Mouse (Mus musculus) midbrain, embryonic 11.5 days (tissue): ENCODE data around the gene Tmc5. TPM values are rescaled to one million over a fixed set of nuclear protein-coding genes. Genes with fewer than 3 reads are reported as not detected.

Experiments
- ATAC-seq: fragments of 200-750 bp; cut with Nextera tagmentation; 2 replicates; pipeline ENCODE4 v1.8.0; 2017; ENCODE audit warnings: moderate TSS enrichment, moderate library complexity; ENCODE audit not compliant: low FRiP score
- DNase-seq: peaks from one replicate; pipeline ENCODE4 v3.0.0; 2015; ENCODE audit warnings: low spot score; ENCODE audit errors: missing footprints
- H3K27ac ChIP-seq: fragments of 300-500 bp; sonication (generic); 2 replicates; pipeline ENCODE4 v1.5.1; 2014; ENCODE audit warnings: low read depth, low read length
- H3K27me3 ChIP-seq: fragments of 300-500 bp; sonication (generic); 2 replicates; pipeline ENCODE4 v1.6.1; 2014; ENCODE audit warnings: mild to moderate bottlenecking, low read length, moderate library complexity, mixed read lengths; ENCODE audit not compliant: control insufficient read depth, insufficient read depth
- H3K36me3 ChIP-seq: fragments of 300-500 bp; sonication (generic); 2 replicates; pipeline ENCODE4 v1.6.1; 2014; ENCODE audit warnings: mild to moderate bottlenecking, low read length, moderate library complexity, mixed read lengths; ENCODE audit not compliant: control insufficient read depth, insufficient read depth
- H3K4me1 ChIP-seq: fragments of 300-500 bp; sonication (generic); 2 replicates; pipeline ENCODE4 v1.6.1; 2014; ENCODE audit warnings: low read length; ENCODE audit not compliant: control insufficient read depth, insufficient read depth
- H3K4me2 ChIP-seq: fragments of 300-500 bp; sonication (generic); 2 replicates; pipeline ENCODE4 v1.6.1; 2014; ENCODE audit warnings: mild to moderate bottlenecking, moderate library complexity
- H3K4me3 ChIP-seq: fragments of 300-500 bp; sonication (generic); 2 replicates; pipeline ENCODE4 v1.5.1; 2014; ENCODE audit warnings: low read depth, low read length
- H3K9ac ChIP-seq: fragments of 300-500 bp; sonication (generic); 2 replicates; pipeline ENCODE4 v1.6.1; 2014; ENCODE audit warnings: low read length
- H3K9me3 ChIP-seq: fragments of 300-500 bp; sonication (generic); 2 replicates; pipeline ENCODE4 v1.6.1; 2016; ENCODE audit warnings: low read length; ENCODE audit not compliant: control insufficient read depth
- WGBS: fragments of 180-500 bp; shearing (Covaris S2); extraction: QIAGEN DNeasy Blood & Tissue Kit; methylation state at CpG from one replicate; pipeline ENCODE4 v1.1.7; 2014; 5-methylcytosine and 5-hydroxymethylcytosine counted together
- polyA plus RNA-seq: library from polyadenylated mRNA; unstranded; fragments of >200 nt; fragmentation: Nextera tagmentation; extraction: Ambion mirVana; gene quantifications from 2 replicates; pipeline ENCODE4 v1.2.1, GENCODE M21; 2014

The Tmc5 gene
- 0.14 and 0.19 TPM in 2 replicates for polyA plus RNA-seq

- H3K9ac ChIP-seq, result peak within 1 kb of the TSS; percentile 54
- H3K4me1 ChIP-seq, result peaks cover 24% of the 10 kb centered on the region
- peaks cover 6% of the 10 kb centered on the region; the same call in 1 of the 2 replicates for H3K27me3 ChIP-seq
- peak within 1 kb of the TSS; percentile 29 for H3K4me3 ChIP-seq
- no peak within 1 kb of the TSS for H3K27ac ChIP-seq
- peak within 1 kb of the TSS; percentile 57 for H3K4me2 ChIP-seq
- no peaks in the 10 kb centered on the region for H3K9me3 ChIP-seq
- H3K36me3 ChIP-seq, result no peaks in the 10 kb centered on the region
- DNase-seq (peak; percentile 88), ATAC-seq (no peak)
- WGBS, result 3% methylated on average over 21 of the region's 23 CpGs
Measured at GRCm38 (mm10) chr7:118597201-118597600, at the start of gene Tmc5. Gene Tmc5, plus strand, starts transcription at chr7:118597297.

GRCm38 (mm10) chr7:118547451-118547850 lies 49.6 kb upstream of the Tmc5 start:
- peaks cover 3% of the 10 kb centered on the region; the same call in 1 of the 2 replicates for H3K36me3 ChIP-seq
- 77% methylated on average over 10 of the region's 10 CpGs for WGBS

DNA sequence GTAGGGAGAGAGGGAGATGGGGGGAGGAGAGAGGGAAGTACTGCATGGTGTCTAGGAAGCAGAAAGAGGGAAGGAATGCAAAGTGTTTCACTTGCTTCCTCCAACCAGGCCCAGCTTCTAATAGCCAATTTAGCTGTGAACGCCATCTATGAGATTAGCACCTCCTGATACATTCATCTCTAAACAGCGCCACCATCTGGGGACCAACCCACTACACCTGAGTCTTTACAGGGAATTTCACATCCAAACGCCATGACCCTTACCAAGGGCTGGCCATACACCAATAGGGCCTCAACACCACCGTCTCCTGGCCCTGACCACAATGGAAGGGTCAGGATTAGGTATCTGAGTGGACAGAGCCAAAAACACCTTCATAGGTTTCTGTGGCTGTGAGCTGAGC lies 43.2 kb upstream of the Tmc5 start:
- no peaks in the 10 kb centered on the region for H3K27me3 ChIP-seq
- H3K9me3 ChIP-seq, result no peaks in the 10 kb centered on the region
- H3K36me3 ChIP-seq, result peaks cover 3% of the 10 kb centered on the region; the same call in 1 of the 2 replicates
- H3K4me2 ChIP-seq, result no peak overlapping the region
- 58% methylated on average over 4 of the region's 4 CpGs for WGBS
- ATAC-seq (no peak), DNase-seq (no peak)
- no peak overlapping the region for H3K9ac ChIP-seq
- no peak overlapping the region for H3K4me3 ChIP-seq
- H3K27ac ChIP-seq, result no peak overlapping the region
- H3K4me1 ChIP-seq, result no peaks in the 10 kb centered on the region

More at GRCm38 (mm10) chr7:118547451-118547850, 49.6 kb upstream of the Tmc5 start:
- Histone ChIP-seq H3K9me3 (no peaks in the 10 kb centered on the region), H3K9ac (no peak overlapping the region), H3K4me3 (no peak overlapping the region), H3K4me1 (no peaks in the 10 kb centered on the region), H3K27me3 (no peaks in the 10 kb centered on the region), H3K4me2 (no peak overlapping the region), H3K27ac (no peak overlapping the region)
- DNase-seq (no peak), ATAC-seq (no peak)

- Histone ChIP-seq H3K4me1 (no peaks in the 10 kb centered on the region), H3K9ac (no peak overlapping the region), H3K4me2 (no peak overlapping the region), H3K27me3 (no peaks in the 10 kb centered on the region), H3K4me3 (no peak overlapping the region), H3K27ac (no peak overlapping the region), H3K36me3 (peaks cover 3% of the 10 kb centered on the region; the same call in 1 of the 2 replicates), H3K9me3 (no peaks in the 10 kb centered on the region)
- ATAC-seq (no peak), DNase-seq (no peak)
- WGBS, result 86% methylated on average over 2 of the region's 2 CpGs
Measured at GRCm38 (mm10) chr7:118554290-118554689, 42.8 kb upstream of the Tmc5 start.

DNA sequence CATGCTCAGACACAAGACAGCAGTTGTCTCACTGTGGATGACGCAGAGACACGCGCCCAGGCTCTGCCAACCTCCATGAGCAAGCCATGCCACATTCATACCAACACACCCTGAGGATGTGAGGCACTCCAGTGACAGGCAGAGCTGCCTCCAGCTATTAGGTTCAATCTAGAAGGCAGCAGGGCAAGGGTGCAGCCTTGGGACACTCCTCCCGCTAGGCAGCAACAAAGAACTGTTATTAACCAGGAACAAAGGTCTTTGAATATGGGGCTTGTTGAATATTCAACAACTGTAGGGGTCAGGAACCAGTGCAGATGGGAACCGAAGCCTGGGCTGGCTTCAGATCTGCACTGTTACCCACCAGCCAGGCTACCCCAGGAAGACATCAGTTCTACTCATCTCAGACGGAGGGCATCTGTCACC lies 28.0 kb upstream of the Tmc5 start:
- no peak for DNase-seq
- H3K9me3 ChIP-seq, result no peaks in the 10 kb centered on the region
- peaks cover 5% of the 10 kb centered on the region; the same call in 1 of the 2 replicates for H3K4me1 ChIP-seq
- WGBS, result 67% methylated on average over 6 of the region's 6 CpGs
- no peak overlapping the region for H3K4me3 ChIP-seq
- peak; percentile 62 for ATAC-seq
- no peaks in the 10 kb centered on the region for H3K27me3 ChIP-seq
- no peak overlapping the region for H3K4me2 ChIP-seq
- H3K27ac ChIP-seq, result no peak overlapping the region
- H3K36me3 ChIP-seq, result no peaks in the 10 kb centered on the region
- no peak overlapping the region for H3K9ac ChIP-seq

GRCm38 (mm10) chr7:118571350-118571749 lies 25.7 kb upstream of the Tmc5 start:
- no peak overlapping the region for H3K4me3 ChIP-seq
- no peaks in the 10 kb centered on the region for H3K27me3 ChIP-seq
- DNase-seq (no peak), ATAC-seq (no peak)
- no peak overlapping the region for H3K4me2 ChIP-seq
- no peak overlapping the region for H3K9ac ChIP-seq
- H3K36me3 ChIP-seq, result no peaks in the 10 kb centered on the region
- H3K4me1 ChIP-seq, result peaks cover 5% of the 10 kb centered on the region; the same call in 1 of the 2 replicates
- H3K27ac ChIP-seq, result no peak overlapping the region
- 55% methylated on average over 5 of the region's 5 CpGs for WGBS
- no peaks in the 10 kb centered on the region for H3K9me3 ChIP-seq

DNA sequence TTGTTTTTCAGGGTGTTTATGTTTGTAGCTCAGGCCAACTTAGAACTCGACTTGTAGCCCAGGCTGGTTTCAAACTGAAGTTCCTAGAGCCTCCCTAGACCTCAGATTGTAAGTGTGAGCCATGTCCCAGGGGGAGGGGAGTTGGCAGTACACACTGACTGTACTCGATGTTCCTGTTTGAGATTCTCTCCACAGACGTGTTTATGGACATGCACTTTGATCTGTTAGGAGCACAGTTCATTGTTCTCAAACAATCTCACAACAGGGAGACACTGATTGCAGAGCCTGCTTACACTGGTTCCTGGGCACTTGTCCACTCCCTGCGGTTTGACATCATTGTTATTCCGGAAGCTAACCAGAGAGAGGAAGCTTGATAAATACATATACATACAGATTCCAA lies 25.1 kb upstream of the Tmc5 start:
- Histone ChIP-seq H3K4me2 (no peak overlapping the region), H3K36me3 (no peaks in the 10 kb centered on the region), H3K9ac (no peak overlapping the region), H3K9me3 (no peaks in the 10 kb centered on the region), H3K27me3 (no peaks in the 10 kb centered on the region), H3K27ac (no peak overlapping the region), H3K4me1 (peaks cover 5% of the 10 kb centered on the region; the same call in 1 of the 2 replicates), H3K4me3 (no peak overlapping the region)
- ATAC-seq (no peak), DNase-seq (no peak)
- WGBS, result 63% methylated on average over 5 of the region's 5 CpGs

GRCm38 (mm10) chr7:118578269-118578668 lies 18.8 kb upstream of the Tmc5 start:
- H3K9ac ChIP-seq, result no peak overlapping the region
- no peak for DNase-seq
- H3K36me3 ChIP-seq, result no peaks in the 10 kb centered on the region
- H3K4me1 ChIP-seq, result no peaks in the 10 kb centered on the region
- WGBS, result 67% methylated on average over 3 of the region's 3 CpGs
- no peak overlapping the region; the same call in 1 of the 2 replicates for H3K27ac ChIP-seq
- H3K9me3 ChIP-seq, result no peaks in the 10 kb centered on the region
- H3K4me2 ChIP-seq, result no peak overlapping the region
- no peak overlapping the region for H3K4me3 ChIP-seq
- H3K27me3 ChIP-seq, result no peaks in the 10 kb centered on the region
- no peak for ATAC-seq

DNA sequence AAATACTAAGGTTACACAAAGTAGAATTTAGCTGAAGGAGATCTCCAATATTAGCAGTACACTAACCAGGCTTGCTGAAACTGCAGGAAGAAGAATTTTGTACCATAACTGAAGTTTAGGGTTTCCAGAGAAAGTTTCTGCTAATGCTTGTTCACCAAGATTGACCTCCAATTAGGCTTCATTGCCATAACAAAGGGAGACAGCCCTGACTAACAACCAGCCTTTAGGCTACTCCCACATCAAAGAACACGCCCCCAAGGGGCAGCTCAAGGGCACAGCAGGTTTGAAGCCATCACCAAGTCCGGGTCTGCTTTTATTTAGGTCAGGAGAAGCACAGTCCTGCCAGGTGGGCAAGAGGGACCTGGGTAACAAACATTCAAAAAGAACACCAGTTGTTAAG lies 17.2 kb upstream of the Tmc5 start:
- DNase-seq (no peak), ATAC-seq (no peak)
- H3K4me3 ChIP-seq, result no peak overlapping the region
- no peak overlapping the region for H3K27ac ChIP-seq
- H3K4me2 ChIP-seq, result no peak overlapping the region
- no peaks in the 10 kb centered on the region for H3K9me3 ChIP-seq
- 74% methylated on average over 2 of the region's 2 CpGs for WGBS
- H3K36me3 ChIP-seq, result no peaks in the 10 kb centered on the region
- H3K9ac ChIP-seq, result no peak overlapping the region
- H3K4me1 ChIP-seq, result peaks cover 3% of the 10 kb centered on the region; the same call in 1 of the 2 replicates
- no peaks in the 10 kb centered on the region for H3K27me3 ChIP-seq
